Mouse (Mus musculus) megakaryocyte, embryonic 14.5 days (primary cell): ENCODE measurements around the gene Cpeb2.

ENCODE experiments used
- FLI1 ChIP-seq: IDR thresholded peaks from 2 replicates; pipeline ENCODE4 v1.6.1; 2012; ENCODE audit warnings: low read length, inconsistent platforms, mixed read lengths
- GATA1 ChIP-seq: IDR thresholded peaks from 3 replicates; pipeline ENCODE4 v1.6.1; 2012; ENCODE audit warnings: mixed read lengths, low read length, inconsistent platforms, borderline replicate concordance

DNA sequence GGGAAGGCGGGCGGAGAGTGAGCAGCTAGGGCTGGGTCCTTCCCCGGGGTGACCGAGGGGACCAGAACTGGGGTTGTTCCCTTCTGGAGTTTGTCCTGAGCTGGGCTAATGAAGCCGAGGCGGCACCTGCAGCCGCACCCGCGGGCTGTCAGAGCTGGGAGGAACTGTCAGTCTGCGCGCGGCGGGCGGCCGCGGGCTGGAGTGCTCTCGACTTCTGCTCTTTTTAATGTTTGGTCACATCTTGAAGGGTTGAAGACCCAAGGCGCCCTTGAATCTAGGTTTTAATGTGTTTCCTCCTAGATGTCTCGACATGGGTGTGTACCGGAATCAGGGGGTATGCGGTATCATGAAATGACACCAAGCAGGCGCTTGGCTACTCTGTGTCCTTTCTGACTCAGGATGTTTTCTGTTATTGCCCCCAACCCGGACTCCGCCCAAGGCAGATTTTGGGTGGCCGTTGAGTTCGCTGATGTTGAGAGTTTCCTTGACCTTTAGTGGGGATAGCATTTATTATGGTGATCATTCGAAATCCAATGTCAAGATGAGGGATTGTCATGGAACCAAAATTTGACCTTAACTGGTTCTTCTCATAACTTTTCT, 2.3 kb downstream of the Cpeb2 start:
- TF ChIP-seq GATA1 = no peak
- no peak for TF ChIP-seq FLI1
